Mouse (Mus musculus) kidney, adult 2 months (tissue): ENCODE measurements around the gene Tepp.

Source experiments
- CTCF ChIP-seq: fragments of 200-500 bp; conservative IDR thresholded peaks from 2 replicates; pipeline ENCODE4 v1.5.1; 2011; ENCODE audit warnings: low read depth, mild to moderate bottlenecking, control low read depth, low read length, moderate library complexity, mixed read lengths; ENCODE audit not compliant: insufficient read depth, insufficient read length
- POLR2A ChIP-seq: fragments of 200-500 bp; IDR thresholded peaks from one replicate; pipeline ENCODE4 v1.6.1; 2011; ENCODE audit warnings: low read depth, low read length, control low read depth

GRCm38 (mm10) chr8:95361016-95361341 lies 50.6 kb downstream of the Tepp start:
- TF ChIP-seq POLR2A (no peak), CTCF (no peak)
